Mouse (Mus musculus) forebrain, embryonic 16.5 days (tissue): ENCODE measurements around the gene Tada3. TPM values are rescaled to one million over a fixed set of nuclear protein-coding genes. Genes with fewer than 3 reads are reported as not detected.

Experiments used
- ATAC-seq: fragments of 200-750 bp; cut with Nextera tagmentation; 2 replicates; pipeline ENCODE4 v1.8.0; 2017; ENCODE audit warnings: mild to moderate bottlenecking, moderate library complexity
- H3K27ac ChIP-seq: fragments of 300-500 bp; sonication (generic); 2 replicates; pipeline ENCODE4 v1.5.1; 2014; ENCODE audit warnings: low read length, control low read depth
- H3K27me3 ChIP-seq: fragments of 300-500 bp; sonication (generic); replicated peaks from 2 replicates; pipeline ENCODE4 v1.6.1; 2014; ENCODE audit warnings: low read length; ENCODE audit not compliant: control insufficient read depth, insufficient read depth
- H3K36me3 ChIP-seq: fragments of 300-500 bp; sonication (generic); 2 replicates; pipeline ENCODE4 v1.6.1; 2014; ENCODE audit not compliant: control insufficient read depth, insufficient read depth
- H3K4me1 ChIP-seq: fragments of 300-500 bp; sonication (generic); replicated peaks from 2 replicates; pipeline ENCODE4 v1.6.1; 2014; ENCODE audit warnings: low read length; ENCODE audit not compliant: control insufficient read depth, insufficient read depth
- H3K4me2 ChIP-seq: fragments of 300-500 bp; sonication (generic); 2 replicates; pipeline ENCODE4 v1.6.1; 2014; ENCODE audit warnings: mild to moderate bottlenecking, low read length, control low read depth
- H3K4me3 ChIP-seq: fragments of 300-500 bp; sonication (generic); replicated peaks from 2 replicates; pipeline ENCODE4 v1.5.1; 2014; ENCODE audit warnings: mild to moderate bottlenecking, low read length, control low read depth
- H3K9ac ChIP-seq: fragments of 300-500 bp; sonication (generic); replicated peaks from 2 replicates; pipeline ENCODE4 v1.6.1; 2014; ENCODE audit warnings: low read depth, low read length, control low read depth
- H3K9me3 ChIP-seq: fragments of 300-500 bp; sonication (generic); 2 replicates; pipeline ENCODE4 v1.6.1; 2016; ENCODE audit warnings: low read length; ENCODE audit not compliant: control insufficient read depth
- WGBS: fragments of 180-500 bp; shearing (Covaris S2); extraction: QIAGEN DNeasy Blood & Tissue Kit; methylation state at CpG from one replicate; pipeline ENCODE4 v1.1.7; 2014; 5-methylcytosine and 5-hydroxymethylcytosine counted together
- polyA plus RNA-seq: library from polyadenylated mRNA; unstranded; fragments of >200 nt; fragmentation: Nextera tagmentation; extraction: Ambion mirVana; gene quantifications from 2 replicates; pipeline ENCODE4 v1.2.1, GENCODE M21; 2015

Tada3 gene
- polyA plus RNA-seq, 1 experiment from 2014 or later, result 88.8 TPM

- 21% methylated on average over 10 of the region's 10 CpGs for WGBS
- H3K4me3 ChIP-seq, result peak overlapping the region; percentile 45
- no peak for ATAC-seq
Observed at GRCm38 (mm10) chr6:113392015-113392386, 14.3 kb upstream of the Tada3 start.

GRCm38 (mm10) chr6:113390715-113391114 lies 13.0 kb upstream of the Tada3 start:
- WGBS, result 86% methylated on average over 3 of the region's 3 CpGs
- no peak overlapping the region for H3K4me2 ChIP-seq
- no peaks in the 10 kb centered on the region for H3K9me3 ChIP-seq
- ATAC-seq, result no peak
- H3K36me3 ChIP-seq, result peaks cover 27% of the 10 kb centered on the region
- peaks cover 9% of the 10 kb centered on the region for H3K4me1 ChIP-seq
- no peak overlapping the region for H3K9ac ChIP-seq
- no peaks in the 10 kb centered on the region for H3K27me3 ChIP-seq
- H3K4me3 ChIP-seq, result no peak overlapping the region
- H3K27ac ChIP-seq, result no peak overlapping the region

More at GRCm38 (mm10) chr6:113392015-113392386, 14.3 kb upstream of the Tada3 start:
- Histone ChIP-seq H3K4me2 (peak overlapping the region; percentile 71), H3K9me3 (no peaks in the 10 kb centered on the region), H3K9ac (peak overlapping the region; percentile 65), H3K27ac (peak overlapping the region; percentile 55; the same call in 1 of the 2 replicates), H3K36me3 (peaks cover 21% of the 10 kb centered on the region), H3K4me1 (peaks cover 9% of the 10 kb centered on the region), H3K27me3 (no peaks in the 10 kb centered on the region)

GRCm38 (mm10) chr6:113388960-113389359 lies 11.3 kb upstream of the Tada3 start, which contains the start of gene Ttll3:
Gene Ttll3, plus strand, starts transcription at chr6:113389260.
- peaks cover 9% of the 10 kb centered on the region for H3K4me1 ChIP-seq
- H3K27ac ChIP-seq, result no peak within 1 kb of the TSS
- no peaks in the 10 kb centered on the region for H3K9me3 ChIP-seq
- no peak within 1 kb of the TSS for H3K4me2 ChIP-seq
- no peaks in the 10 kb centered on the region for H3K27me3 ChIP-seq
- H3K4me3 ChIP-seq, result no peak within 1 kb of the TSS
- H3K36me3 ChIP-seq, result peaks cover 37% of the 10 kb centered on the region
- H3K9ac ChIP-seq, result no peak within 1 kb of the TSS
- 72% methylated on average over 8 of the region's 8 CpGs for WGBS
- ATAC-seq, result no peak

GRCm38 (mm10) chr6:113386025-113386424 lies 8.3 kb upstream of the Tada3 start:
- Histone ChIP-seq H3K4me3 (no peak overlapping the region), H3K36me3 (peaks cover 55% of the 10 kb centered on the region), H3K27me3 (no peaks in the 10 kb centered on the region), H3K4me1 (no peaks in the 10 kb centered on the region), H3K9ac (no peak overlapping the region), H3K4me2 (no peak overlapping the region), H3K27ac (no peak overlapping the region), H3K9me3 (no peaks in the 10 kb centered on the region)
- 91% methylated on average over 3 of the region's 3 CpGs for WGBS
- no peak for ATAC-seq

GRCm38 (mm10) chr6:113385160-113385714 lies 7.6 kb upstream of the Tada3 start:
- Histone ChIP-seq H3K27ac (no peak overlapping the region), H3K36me3 (peaks cover 55% of the 10 kb centered on the region), H3K4me3 (no peak overlapping the region), H3K4me1 (no peaks in the 10 kb centered on the region), H3K27me3 (no peaks in the 10 kb centered on the region), H3K4me2 (no peak overlapping the region), H3K9ac (no peak overlapping the region), H3K9me3 (no peaks in the 10 kb centered on the region)
- WGBS, result 90% methylated on average over 11 of the region's 11 CpGs
- no peak for ATAC-seq

- WGBS, result 90% methylated on average over 8 of the region's 8 CpGs
- ATAC-seq, result peak; percentile 36; the same call in 1 of the 2 replicates
Observed at GRCm38 (mm10) chr6:113384351-113384927, 6.8 kb upstream of the Tada3 start.

GRCm38 (mm10) chr6:113380480-113380879 lies 2.8 kb upstream of the Tada3 start:
- 95% methylated on average over 11 of the region's 11 CpGs for WGBS
- Histone ChIP-seq H3K9ac (no peak overlapping the region), H3K27ac (no peak overlapping the region), H3K36me3 (peaks cover 29% of the 10 kb centered on the region), H3K4me1 (peaks cover 20% of the 10 kb centered on the region), H3K4me2 (no peak overlapping the region), H3K9me3 (no peaks in the 10 kb centered on the region), H3K4me3 (no peak overlapping the region), H3K27me3 (no peaks in the 10 kb centered on the region)
- no peak for ATAC-seq

More at GRCm38 (mm10) chr6:113384351-113384927, 6.8 kb upstream of the Tada3 start:
- Histone ChIP-seq H3K4me1 (peaks cover 1% of the 10 kb centered on the region), H3K9ac (no peak overlapping the region), H3K27ac (no peak overlapping the region), H3K36me3 (peaks cover 50% of the 10 kb centered on the region), H3K9me3 (no peaks in the 10 kb centered on the region), H3K4me3 (no peak overlapping the region), H3K4me2 (no peak overlapping the region), H3K27me3 (no peaks in the 10 kb centered on the region)

- H3K4me1 ChIP-seq, result peaks cover 20% of the 10 kb centered on the region
- H3K27ac ChIP-seq, result no peak overlapping the region
- H3K27me3 ChIP-seq, result no peaks in the 10 kb centered on the region
- H3K36me3 ChIP-seq, result peaks cover 28% of the 10 kb centered on the region
- H3K4me2 ChIP-seq, result peak overlapping the region; percentile 86; the same call in 1 of the 2 replicates
- no peak overlapping the region for H3K9ac ChIP-seq
- ATAC-seq, result no peak
- H3K4me3 ChIP-seq, result no peak overlapping the region; the same call in 1 of the 2 replicates
- 89% methylated on average over 6 of the region's 6 CpGs for WGBS
- no peaks in the 10 kb centered on the region for H3K9me3 ChIP-seq
Observed at GRCm38 (mm10) chr6:113379246-113379645, 1.6 kb upstream of the Tada3 start.

GRCm38 (mm10) chr6:113377172-113377495 lies 549 bp downstream of the Tada3 start:
- peak overlapping the region; percentile 91 for H3K27ac ChIP-seq
- peaks cover 20% of the 10 kb centered on the region for H3K4me1 ChIP-seq
- ATAC-seq, result no peak
- H3K36me3 ChIP-seq, result peaks cover 23% of the 10 kb centered on the region
- H3K4me3 ChIP-seq, result peak overlapping the region; percentile 56
- no peaks in the 10 kb centered on the region for H3K27me3 ChIP-seq
- peak overlapping the region; percentile 81 for H3K4me2 ChIP-seq
- no peaks in the 10 kb centered on the region for H3K9me3 ChIP-seq
- WGBS, result 8% methylated on average over 7 of the region's 7 CpGs
- H3K9ac ChIP-seq, result peak overlapping the region; percentile 95
